Mouse (Mus musculus): ENCODE measurements around the gene Zfp866. TPM values are rescaled to one million over a fixed set of nuclear protein-coding genes. Genes with fewer than 3 reads are reported as not detected.

The Zfp866 gene
- 10 to 100 TPM; 15.8 to 20.6 TPM for polyA plus RNA-seq (2017; shearing (Covaris generic))

GRCm38 (mm10) chr8:69790773-69791367 is at the start of gene Zfp866, which contains the start of gene Atp13a1:
TSS of gene Zfp866 (minus strand) at chr8:69791178.
TSS of gene Atp13a1 (plus strand) at chr8:69791163.
- peak; percentile 92 for ATAC-seq

GRCm38 (mm10) chr8:69837057-69837682 is 46.2 kb upstream of the Zfp866 start:
- no peak for ATAC-seq

- ATAC-seq: peak; percentile 95
Measured at GRCm38 (mm10) chr8:69832298-69832853, 41.4 kb upstream of the Zfp866 start, which contains the start of gene Pbx4. TSS of gene Pbx4 (plus strand) at chr8:69832491.

GRCm38 (mm10) chr8:69826371-69826770 is 35.4 kb upstream of the Zfp866 start:
- no peak for ATAC-seq

- peak; percentile 69 for ATAC-seq
Measured at GRCm38 (mm10) chr8:69822386-69823191, 31.6 kb upstream of the Zfp866 start, which contains the start of gene Lpar2. TSS of gene Lpar2 (plus strand) at chr8:69822429.

- no peak for ATAC-seq
Measured at GRCm38 (mm10) chr8:69821971-69822385, 31.0 kb upstream of the Zfp866 start.

- no peak for ATAC-seq
Measured at GRCm38 (mm10) chr8:69820466-69820865, 29.5 kb upstream of the Zfp866 start.

GRCm38 (mm10) chr8:69815396-69815795 is 24.4 kb upstream of the Zfp866 start:
- no peak for ATAC-seq

- ATAC-seq: no peak
Measured at GRCm38 (mm10) chr8:69814881-69815280, 23.9 kb upstream of the Zfp866 start.

GRCm38 (mm10) chr8:69809820-69810219 is 18.8 kb upstream of the Zfp866 start:
- ATAC-seq: no peak

- ATAC-seq: peak; percentile 73
Measured at GRCm38 (mm10) chr8:69808864-69809403, 18.0 kb upstream of the Zfp866 start.

- peak; percentile 83 for ATAC-seq
Measured at GRCm38 (mm10) chr8:69808094-69808863, 17.3 kb upstream of the Zfp866 start, which contains the start of gene Gmip. TSS of gene Gmip (plus strand) at chr8:69808679.

GRCm38 (mm10) chr8:69807236-69807635 is 16.3 kb upstream of the Zfp866 start:
- ATAC-seq: no peak

GRCm38 (mm10) chr8:69805491-69805890 is 14.5 kb upstream of the Zfp866 start:
- no peak for ATAC-seq

- ATAC-seq: no peak
Measured at GRCm38 (mm10) chr8:69805086-69805485, 14.1 kb upstream of the Zfp866 start.

GRCm38 (mm10) chr8:69804537-69804936 is 13.6 kb upstream of the Zfp866 start:
- ATAC-seq: no peak

- no peak for ATAC-seq
Measured at GRCm38 (mm10) chr8:69803366-69803765, 12.4 kb upstream of the Zfp866 start.

- ATAC-seq: no peak
Measured at GRCm38 (mm10) chr8:69802216-69802615, 11.2 kb upstream of the Zfp866 start.

- ATAC-seq: no peak
Measured at GRCm38 (mm10) chr8:69801796-69802195, 10.8 kb upstream of the Zfp866 start.

GRCm38 (mm10) chr8:69799946-69800345 is 9.0 kb upstream of the Zfp866 start:
- ATAC-seq: no peak

- no peak for ATAC-seq
Measured at GRCm38 (mm10) chr8:69799261-69799660, 8.3 kb upstream of the Zfp866 start.

- ATAC-seq: no peak
Measured at GRCm38 (mm10) chr8:69797661-69798060, 6.7 kb upstream of the Zfp866 start.

Data from activated CD4-positive, CD25-positive, alpha-beta regulatory T cell, adult 4 months (primary cell).